Mouse (Mus musculus): ENCODE data around the gene Slc7a10. TPM values are rescaled to one million over a fixed set of nuclear protein-coding genes. Genes with fewer than 3 reads are reported as not detected.

The Slc7a10 gene
- 0.24 and 0.78 TPM in 2 replicates for polyA plus RNA-seq (2014; fragmentation: Nextera tagmentation; extraction: Ambion mirVana)

DNA sequence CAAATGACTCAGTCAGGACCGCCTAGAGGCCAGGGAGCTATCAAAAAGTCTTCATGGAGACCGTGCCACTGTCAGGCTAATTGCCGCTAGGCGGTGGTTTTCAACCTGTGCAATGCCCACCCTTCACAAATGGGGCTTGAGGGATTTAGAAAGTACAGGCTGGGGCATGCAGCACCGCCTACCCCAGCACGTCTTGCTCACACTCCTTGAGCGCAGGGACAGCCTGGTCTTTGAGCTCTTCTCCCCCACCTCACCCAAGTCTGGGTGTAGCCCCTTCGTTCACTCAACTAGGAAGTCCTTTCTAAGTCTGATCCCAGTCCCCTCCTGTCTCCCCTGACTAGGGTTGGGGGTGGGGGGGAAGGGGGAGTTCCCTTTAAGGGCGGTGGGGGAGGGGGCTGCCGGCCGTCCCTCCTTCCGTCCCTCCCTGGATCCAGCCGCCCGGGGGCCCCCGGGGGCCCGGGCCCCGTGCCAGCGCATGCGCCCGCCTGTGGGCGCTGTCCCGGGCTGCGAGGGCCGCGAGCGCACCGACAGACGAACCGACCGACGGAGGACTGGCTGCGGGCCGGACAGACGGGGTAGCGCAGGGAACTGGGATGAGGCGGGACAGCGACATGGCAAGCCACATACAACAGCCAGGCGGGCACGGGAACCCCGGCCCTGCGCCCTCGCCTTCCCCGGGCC, at the start of gene Slc7a10:
Gene Slc7a10 (plus strand): TSS at position 497 of the 681 bp plus-strand sequence.
- Histone ChIP-seq H3K9me3 (replicated peaks; ENCODE audit: control insufficient read depth, low read length) (no peaks in the 10 kb centered on the region), H3K9ac (replicated peaks; ENCODE audit: low read length) (peak within 1 kb of the TSS; percentile 44; the same call in 1 of the 2 replicates), H3K4me1 (ENCODE audit: control insufficient read depth, insufficient read depth, low read length) (peaks cover 5% of the 10 kb centered on the region; the same call in 1 of the 2 replicates), H3K4me2 (ENCODE audit: low read depth, low read length) (peak within 1 kb of the TSS; percentile 73), H3K4me3 (ENCODE audit: low read depth, low read length) (peak within 1 kb of the TSS; percentile 33), H3K27ac (replicated peaks; ENCODE audit: low read depth, low read length) (no peak within 1 kb of the TSS), H3K36me3 (replicated peaks; ENCODE audit: control insufficient read depth, insufficient read depth, low read depth, low read length) (no peaks in the 10 kb centered on the region), H3K27me3 (ENCODE audit: control insufficient read depth, insufficient read depth, low read length) (peaks cover 34% of the 10 kb centered on the region)
- ATAC-seq (replicated peaks; ENCODE audit: insufficient number of reproducible peaks, low FRiP score, low TSS enrichment, low read depth) (no peak), DNase-seq (ENCODE audit: low spot score) (peak; percentile 35)
- 1% methylated on average over 43 of the region's 43 CpGs for WGBS

DNA sequence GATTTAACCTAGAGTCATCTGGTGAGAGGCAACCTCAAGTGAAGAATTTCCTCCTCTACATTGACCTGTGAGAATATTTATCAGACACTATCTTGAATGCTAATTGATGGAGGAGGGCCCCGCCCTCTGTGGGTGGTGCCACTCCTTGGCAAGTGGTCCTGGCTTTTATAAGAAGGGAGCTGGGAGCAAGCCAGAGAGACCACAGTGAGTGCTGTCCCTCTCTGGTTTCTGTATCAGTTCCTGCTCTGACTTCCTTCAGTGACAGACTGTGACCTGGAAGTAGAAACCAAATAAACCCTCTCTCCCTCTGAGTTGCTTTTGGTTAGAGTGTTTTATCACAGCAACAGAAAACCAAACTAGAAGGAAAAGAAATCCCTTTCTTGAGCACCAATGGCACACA, 48.7 kb upstream of the Slc7a10 start:
- no peak for ATAC-seq (replicated peaks; ENCODE audit: insufficient number of reproducible peaks, low FRiP score, low TSS enrichment, low read depth)
- no peak overlapping the region for H3K4me2 ChIP-seq (ENCODE audit: low read depth, low read length)

DNA sequence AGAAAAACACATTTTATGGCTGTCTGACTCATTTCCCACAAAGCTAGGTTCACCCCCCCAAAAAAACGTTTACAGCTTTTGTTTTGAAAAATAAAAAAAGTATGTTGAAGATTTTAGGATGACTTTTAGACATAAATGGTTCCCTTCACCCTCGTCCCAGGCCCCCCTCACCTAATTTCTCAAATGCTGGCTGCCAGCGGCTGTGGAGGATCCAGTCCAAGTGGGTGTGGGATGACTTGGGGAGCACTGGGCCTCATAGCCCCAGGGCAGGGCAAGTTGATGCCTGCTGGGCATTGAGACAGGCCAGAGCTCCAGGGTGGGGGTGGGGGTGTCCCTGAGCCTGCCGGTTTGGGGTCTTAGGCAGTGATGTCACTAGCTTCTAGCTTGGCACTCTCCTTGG, 47.7 kb upstream of the Slc7a10 start:
- 65% methylated on average over 4 of the region's 4 CpGs for WGBS
- DNase-seq (ENCODE audit: low spot score), result no peak
- H3K36me3 ChIP-seq (replicated peaks; ENCODE audit: control insufficient read depth, insufficient read depth, low read depth, low read length), result no peaks in the 10 kb centered on the region
- H3K4me2 ChIP-seq (ENCODE audit: low read depth, low read length), result no peak overlapping the region
- no peaks in the 10 kb centered on the region for H3K27me3 ChIP-seq (ENCODE audit: control insufficient read depth, insufficient read depth, low read length)
- ATAC-seq (replicated peaks; ENCODE audit: insufficient number of reproducible peaks, low FRiP score, low TSS enrichment, low read depth), result no peak
- H3K9me3 ChIP-seq (replicated peaks; ENCODE audit: control insufficient read depth, low read length), result no peaks in the 10 kb centered on the region
- H3K27ac ChIP-seq (replicated peaks; ENCODE audit: low read depth, low read length), result no peak overlapping the region
- no peaks in the 10 kb centered on the region for H3K4me1 ChIP-seq (ENCODE audit: control insufficient read depth, insufficient read depth, low read length)
- H3K9ac ChIP-seq (replicated peaks; ENCODE audit: low read length), result no peak overlapping the region
- H3K4me3 ChIP-seq (ENCODE audit: low read depth, low read length), result no peak overlapping the region

More for the DNA sequence above, 48.7 kb upstream of the Slc7a10 start:
- DNase-seq (ENCODE audit: low spot score), result no peak
- H3K27ac ChIP-seq (replicated peaks; ENCODE audit: low read depth, low read length), result no peak overlapping the region
- H3K27me3 ChIP-seq (ENCODE audit: control insufficient read depth, insufficient read depth, low read length), result no peaks in the 10 kb centered on the region
- no peak overlapping the region for H3K4me3 ChIP-seq (ENCODE audit: low read depth, low read length)
- no peaks in the 10 kb centered on the region for H3K4me1 ChIP-seq (ENCODE audit: control insufficient read depth, insufficient read depth, low read length)
- H3K9me3 ChIP-seq (replicated peaks; ENCODE audit: control insufficient read depth, low read length), result no peaks in the 10 kb centered on the region
- no peaks in the 10 kb centered on the region for H3K36me3 ChIP-seq (replicated peaks; ENCODE audit: control insufficient read depth, insufficient read depth, low read depth, low read length)
- H3K9ac ChIP-seq (replicated peaks; ENCODE audit: low read length), result no peak overlapping the region
- 80% methylated on average over 1 of the region's 1 CpGs for WGBS

DNA sequence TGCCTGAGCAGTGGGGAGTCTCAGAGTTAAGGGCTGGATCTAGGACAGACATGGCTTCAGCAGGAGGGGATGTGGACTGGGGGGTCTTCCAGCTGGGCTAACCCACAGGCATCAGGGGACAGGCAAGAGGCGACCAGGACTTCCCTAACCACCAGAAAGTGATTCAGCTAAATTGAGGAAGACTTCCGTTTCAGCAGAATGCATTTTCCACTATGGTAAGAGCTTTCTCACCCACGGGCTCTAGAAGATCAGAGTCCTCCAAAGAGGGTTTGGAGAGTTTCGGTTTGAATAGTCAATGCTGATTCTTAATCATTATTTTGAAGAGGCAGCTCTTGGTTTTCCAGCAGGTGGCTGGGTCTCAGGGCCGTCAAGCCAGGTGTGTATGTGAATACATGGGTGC, 46.3 kb upstream of the Slc7a10 start:
- no peaks in the 10 kb centered on the region for H3K36me3 ChIP-seq (replicated peaks; ENCODE audit: control insufficient read depth, insufficient read depth, low read depth, low read length)
- no peak overlapping the region for H3K9ac ChIP-seq (replicated peaks; ENCODE audit: low read length)
- ATAC-seq (replicated peaks; ENCODE audit: insufficient number of reproducible peaks, low FRiP score, low TSS enrichment, low read depth), result no peak
- H3K9me3 ChIP-seq (replicated peaks; ENCODE audit: control insufficient read depth, low read length), result no peaks in the 10 kb centered on the region
- no peak overlapping the region for H3K4me2 ChIP-seq (ENCODE audit: low read depth, low read length)
- H3K27ac ChIP-seq (replicated peaks; ENCODE audit: low read depth, low read length), result no peak overlapping the region
- H3K4me1 ChIP-seq (ENCODE audit: control insufficient read depth, insufficient read depth, low read length), result no peaks in the 10 kb centered on the region
- H3K4me3 ChIP-seq (ENCODE audit: low read depth, low read length), result no peak overlapping the region
- 81% methylated on average over 5 of the region's 5 CpGs for WGBS
- no peaks in the 10 kb centered on the region for H3K27me3 ChIP-seq (ENCODE audit: control insufficient read depth, insufficient read depth, low read length)
- no peak for DNase-seq (ENCODE audit: low spot score)

DNA sequence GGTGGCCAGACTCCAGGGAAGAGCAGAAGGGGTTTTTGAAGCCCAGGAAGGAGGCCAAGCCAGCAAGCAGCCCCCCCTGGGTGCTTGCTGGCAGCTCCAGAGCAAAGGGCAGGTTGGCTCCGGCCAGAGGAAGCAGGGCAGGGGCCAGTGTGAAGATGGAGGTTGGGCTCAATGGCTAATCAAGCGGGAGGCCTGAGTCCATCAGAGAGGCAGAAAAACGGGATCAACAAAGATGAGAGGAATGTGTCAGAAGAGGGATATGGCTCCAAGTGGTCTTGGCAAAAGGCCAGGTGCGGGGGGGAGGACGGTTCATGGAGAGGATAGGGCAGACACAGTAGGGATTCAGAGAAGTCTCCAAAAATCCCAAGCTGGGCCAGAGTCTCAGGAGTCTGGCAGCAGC, 44.7 kb upstream of the Slc7a10 start:
- H3K27ac ChIP-seq (replicated peaks; ENCODE audit: low read depth, low read length), result no peak overlapping the region
- H3K9me3 ChIP-seq (replicated peaks; ENCODE audit: control insufficient read depth, low read length), result no peaks in the 10 kb centered on the region
- 72% methylated on average over 5 of the region's 5 CpGs for WGBS
- H3K36me3 ChIP-seq (replicated peaks; ENCODE audit: control insufficient read depth, insufficient read depth, low read depth, low read length), result no peaks in the 10 kb centered on the region
- H3K4me1 ChIP-seq (ENCODE audit: control insufficient read depth, insufficient read depth, low read length), result no peaks in the 10 kb centered on the region
- ATAC-seq (replicated peaks; ENCODE audit: insufficient number of reproducible peaks, low FRiP score, low TSS enrichment, low read depth) (no peak), DNase-seq (ENCODE audit: low spot score) (no peak)
- H3K27me3 ChIP-seq (ENCODE audit: control insufficient read depth, insufficient read depth, low read length), result no peaks in the 10 kb centered on the region
- H3K4me2 ChIP-seq (ENCODE audit: low read depth, low read length), result no peak overlapping the region
- no peak overlapping the region for H3K9ac ChIP-seq (replicated peaks; ENCODE audit: low read length)
- no peak overlapping the region for H3K4me3 ChIP-seq (ENCODE audit: low read depth, low read length)

GRCm38 (mm10) chr7:35142522-35142921, 43.7 kb upstream of the Slc7a10 start:
- 66% methylated on average over 8 of the region's 8 CpGs for WGBS

DNA sequence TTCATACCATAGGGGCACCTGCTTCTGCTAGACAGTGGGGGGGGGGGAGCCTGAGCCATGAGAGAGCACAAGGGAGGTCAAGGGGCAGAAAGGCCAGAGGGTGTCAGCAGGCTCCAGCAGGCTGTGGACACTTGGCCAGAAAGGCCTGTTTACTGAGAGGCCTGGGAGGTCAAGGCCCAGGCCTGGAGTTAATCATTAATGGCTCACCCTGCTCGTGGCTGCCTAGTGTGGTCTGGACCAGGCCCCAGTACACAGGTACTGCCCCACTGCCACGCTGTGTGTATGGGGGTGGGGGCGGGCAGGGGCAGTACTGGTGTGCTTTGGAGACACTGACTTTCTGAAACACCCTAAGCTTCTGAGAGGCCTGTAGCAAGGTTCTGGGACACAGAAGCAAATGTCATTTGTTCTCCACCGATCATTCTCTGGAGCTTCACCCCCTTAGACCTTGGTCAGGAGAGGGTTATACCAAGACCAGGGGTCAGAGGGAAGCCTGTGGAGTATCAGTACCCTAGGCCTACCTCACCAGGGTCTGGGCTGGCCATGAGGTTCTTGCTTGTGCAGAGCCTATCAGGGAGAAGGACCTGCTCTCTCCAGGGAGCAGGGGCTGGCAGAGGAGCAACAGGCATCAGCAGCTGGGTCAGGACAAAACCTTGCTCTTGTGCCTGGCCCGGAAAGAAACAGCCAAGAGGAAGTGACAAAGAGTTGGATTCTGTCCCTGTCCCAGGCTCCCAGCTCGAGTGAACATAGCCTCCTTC, 42.1 kb upstream of the Slc7a10 start:
- no peak overlapping the region for H3K4me2 ChIP-seq (ENCODE audit: low read depth, low read length)
- no peak for DNase-seq (ENCODE audit: low spot score)
- H3K27me3 ChIP-seq (ENCODE audit: control insufficient read depth, insufficient read depth, low read length), result no peaks in the 10 kb centered on the region
- H3K9ac ChIP-seq (replicated peaks; ENCODE audit: low read length), result no peak overlapping the region
- no peaks in the 10 kb centered on the region for H3K36me3 ChIP-seq (replicated peaks; ENCODE audit: control insufficient read depth, insufficient read depth, low read depth, low read length)
- H3K4me1 ChIP-seq (ENCODE audit: control insufficient read depth, insufficient read depth, low read length), result no peaks in the 10 kb centered on the region
- H3K4me3 ChIP-seq (ENCODE audit: low read depth, low read length), result no peak overlapping the region
- 52% methylated on average over 6 of the region's 6 CpGs for WGBS
- no peak overlapping the region for H3K27ac ChIP-seq (replicated peaks; ENCODE audit: low read depth, low read length)
- no peaks in the 10 kb centered on the region for H3K9me3 ChIP-seq (replicated peaks; ENCODE audit: control insufficient read depth, low read length)
- ATAC-seq (replicated peaks; ENCODE audit: insufficient number of reproducible peaks, low FRiP score, low TSS enrichment, low read depth), result no peak

More at GRCm38 (mm10) chr7:35142522-35142921, 43.7 kb upstream of the Slc7a10 start:
- no peaks in the 10 kb centered on the region for H3K27me3 ChIP-seq (ENCODE audit: control insufficient read depth, insufficient read depth, low read length)
- no peak overlapping the region for H3K9ac ChIP-seq (replicated peaks; ENCODE audit: low read length)
- no peaks in the 10 kb centered on the region for H3K36me3 ChIP-seq (replicated peaks; ENCODE audit: control insufficient read depth, insufficient read depth, low read depth, low read length)
- H3K4me1 ChIP-seq (ENCODE audit: control insufficient read depth, insufficient read depth, low read length), result no peaks in the 10 kb centered on the region
- H3K9me3 ChIP-seq (replicated peaks; ENCODE audit: control insufficient read depth, low read length), result no peaks in the 10 kb centered on the region
- H3K27ac ChIP-seq (replicated peaks; ENCODE audit: low read depth, low read length), result no peak overlapping the region
- H3K4me2 ChIP-seq (ENCODE audit: low read depth, low read length), result no peak overlapping the region
- ATAC-seq (replicated peaks; ENCODE audit: insufficient number of reproducible peaks, low FRiP score, low TSS enrichment, low read depth) (no peak), DNase-seq (ENCODE audit: low spot score) (no peak)
- no peak overlapping the region for H3K4me3 ChIP-seq (ENCODE audit: low read depth, low read length)

DNA sequence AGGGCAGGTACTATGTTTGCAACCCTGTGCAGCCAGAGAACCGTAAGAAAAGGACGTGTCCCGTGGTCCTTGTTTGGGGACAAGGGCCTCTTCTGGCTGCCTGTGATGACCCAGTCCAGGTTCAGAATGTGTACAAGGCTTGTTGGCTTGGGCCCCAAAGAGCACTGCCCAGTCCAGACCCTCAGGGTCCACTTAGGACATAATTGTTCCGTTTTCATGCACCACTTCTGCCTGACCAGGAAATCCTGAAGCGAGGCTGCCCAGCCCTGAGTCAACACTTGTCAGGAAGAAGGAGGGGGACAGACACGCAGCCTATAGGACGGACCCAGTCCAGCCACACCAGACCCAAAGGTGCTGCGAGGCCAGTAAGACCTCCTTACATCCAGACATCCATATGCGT, 41.1 kb upstream of the Slc7a10 start:
- DNase-seq (ENCODE audit: low spot score) (no peak), ATAC-seq (replicated peaks; ENCODE audit: insufficient number of reproducible peaks, low FRiP score, low TSS enrichment, low read depth) (no peak)
- Histone ChIP-seq H3K4me2 (ENCODE audit: low read depth, low read length) (no peak overlapping the region), H3K27ac (replicated peaks; ENCODE audit: low read depth, low read length) (no peak overlapping the region), H3K4me1 (ENCODE audit: control insufficient read depth, insufficient read depth, low read length) (no peaks in the 10 kb centered on the region), H3K9ac (replicated peaks; ENCODE audit: low read length) (no peak overlapping the region), H3K27me3 (ENCODE audit: control insufficient read depth, insufficient read depth, low read length) (no peaks in the 10 kb centered on the region), H3K36me3 (replicated peaks; ENCODE audit: control insufficient read depth, insufficient read depth, low read depth, low read length) (no peaks in the 10 kb centered on the region), H3K9me3 (replicated peaks; ENCODE audit: control insufficient read depth, low read length) (no peaks in the 10 kb centered on the region), H3K4me3 (ENCODE audit: low read depth, low read length) (no peak overlapping the region)
- WGBS, result 70% methylated on average over 9 of the region's 9 CpGs

Measured in embryonic facial prominence, embryonic 11.5 days (tissue).